Mouse (Mus musculus) erythroblast, embryonic 14.5 days (primary cell): ENCODE measurements at regions not wholly inside any gene's neighbourhood (a gene's known extent, or its start where the extent isn't known, plus 50 kb on each side); places are given as distances from the start of the nearest gene placed in this dataset.

Experiments
- GATA1 ChIP-seq: IDR thresholded peaks from 2 replicates; pipeline ENCODE4 v1.6.1; 2012; ENCODE audit warnings: low read length, inconsistent platforms, mixed read lengths
- TAL1 ChIP-seq: IDR thresholded peaks from 3 replicates; pipeline ENCODE4 v1.6.1; 2012; ENCODE audit warnings: low read length, inconsistent platforms, mixed read lengths

DNA sequence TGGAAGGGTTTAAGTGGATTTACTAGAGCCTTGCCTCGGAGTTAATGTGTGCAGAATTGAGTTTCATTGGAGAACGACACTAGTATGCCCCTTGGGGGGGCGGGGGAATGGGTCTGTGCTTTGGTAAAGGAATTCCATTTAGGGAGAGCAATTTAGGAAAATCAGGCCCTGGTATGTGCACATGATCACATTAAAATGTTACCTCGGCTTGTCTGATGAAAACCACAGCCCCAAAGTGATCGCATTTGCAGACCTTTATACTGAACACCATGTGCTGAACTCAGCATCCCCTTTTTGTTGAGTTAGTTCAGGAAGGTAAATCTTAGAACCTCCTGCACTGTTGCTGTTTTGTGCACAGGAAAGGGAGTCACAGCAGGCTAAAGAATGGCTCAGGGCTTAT is 219.6 kb upstream of the Marcks start:
- TF ChIP-seq GATA1 (no peak), TAL1 (no peak)
